Mouse (Mus musculus) CH12F3 (cell line): Measurements from ENCODE around the gene AU041133.
"Not testable (repeated sequence)": the region's sequence is repeated elsewhere in the genome, so short reads cannot be mapped to it uniquely, and the experiment has no call there.

Experiments
- in situ Hi-C: fragments of 300-500 bp; cut with MboI; formaldehyde crosslinking; loops from 2 replicates; pipeline ENCODE4 v1.14.3; 2020; ENCODE audit warnings: low sequenced_read_pairs

AU041133 gene

DNA sequence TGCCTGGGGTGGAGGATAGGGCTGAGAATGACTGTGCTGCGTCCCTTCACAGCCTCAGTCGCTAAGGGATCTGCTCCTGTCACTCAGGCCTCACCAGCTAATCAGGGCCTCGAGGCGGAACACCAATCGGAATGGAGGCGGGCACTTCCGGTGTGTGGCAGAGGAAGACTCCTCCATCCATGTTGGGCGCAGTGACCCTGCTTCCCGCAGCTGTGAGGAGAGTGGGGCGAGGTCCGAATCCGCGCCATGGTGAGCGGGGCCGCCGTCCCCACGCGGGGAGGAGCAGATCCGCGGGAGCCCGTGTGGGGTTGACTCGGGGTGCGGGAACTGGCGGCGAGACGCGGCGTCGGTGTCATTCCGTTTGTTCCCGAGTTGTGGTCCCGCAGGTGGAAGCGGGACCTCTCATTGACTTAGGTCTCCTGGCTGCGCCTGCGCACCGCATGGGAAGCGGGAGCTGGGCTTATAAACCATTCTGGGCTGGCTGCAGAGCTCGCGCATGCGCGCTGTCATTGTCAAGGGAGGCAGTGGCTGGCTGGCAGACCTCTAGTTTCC, at the start of gene AU041133:
AU041133 (plus strand) TSS at position 164 of the 552 bp plus-strand sequence.
- in situ Hi-C loops = no loop called here

DNA sequence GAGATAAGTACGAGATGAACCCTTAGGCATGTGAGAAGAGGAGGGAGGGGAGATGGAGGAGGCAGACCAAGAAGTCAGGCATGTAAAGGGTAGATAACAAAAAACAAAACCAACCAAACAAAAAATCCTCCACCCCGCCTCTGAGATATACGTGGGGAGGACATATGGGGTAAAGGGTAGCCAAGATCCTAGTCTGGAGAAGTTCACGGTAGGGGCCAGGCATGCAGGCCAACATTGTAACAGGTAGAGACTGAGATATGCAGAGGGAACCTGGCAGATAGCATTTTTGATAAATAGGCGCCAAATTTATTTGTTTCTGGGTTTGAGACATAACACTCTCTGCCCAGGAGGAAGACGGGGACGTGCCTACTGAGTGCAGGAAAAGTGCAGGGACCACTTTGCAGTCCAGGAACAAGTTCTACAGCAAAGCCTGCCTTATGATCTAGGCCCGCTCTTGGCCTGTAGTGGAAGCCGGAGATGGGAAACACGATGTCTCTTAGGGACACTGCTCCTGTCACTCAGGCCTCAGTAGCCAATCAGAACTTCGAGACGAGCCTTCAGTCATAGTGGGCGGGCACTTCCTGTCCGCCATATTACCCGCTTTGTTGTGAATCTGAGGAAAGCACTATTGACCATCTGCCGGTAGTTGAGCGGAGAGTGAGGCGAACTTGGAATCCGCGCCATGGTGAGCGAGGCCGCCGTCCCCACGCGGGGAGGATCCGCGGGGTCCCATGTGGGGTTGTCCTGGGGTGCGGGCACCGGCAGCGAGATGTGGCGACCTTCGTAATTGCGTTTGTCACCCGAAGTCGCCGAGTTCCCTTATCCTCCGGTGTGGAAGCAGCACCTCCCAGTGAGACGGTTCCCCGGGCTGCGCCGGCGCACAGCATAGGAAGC, 44.8 kb upstream of the AU041133 start, which contains the start of gene BC024063:
BC024063 (plus strand) TSS at position 626 of the 894 bp plus-strand sequence.
- in situ Hi-C loops = not testable (repeated sequence)

DNA sequence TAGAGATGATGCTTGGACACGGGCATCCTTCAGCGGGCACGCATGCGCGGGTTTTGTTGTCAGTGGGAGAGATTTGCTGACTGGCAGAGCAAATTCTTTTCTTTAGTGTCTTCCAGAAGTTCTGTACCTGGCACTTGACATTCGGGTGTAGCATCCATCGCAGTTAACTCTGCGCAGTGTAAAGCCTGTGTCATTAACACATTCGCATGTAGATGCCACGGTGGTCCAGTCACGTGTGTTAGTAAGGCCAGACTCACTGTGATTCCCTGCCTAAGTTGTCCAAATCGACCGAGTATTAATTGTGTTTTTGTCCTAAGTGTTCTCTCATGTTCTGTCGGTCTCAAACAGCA, 44.2 kb upstream of the AU041133 start:
- in situ Hi-C loops = not testable (repeated sequence)

DNA sequence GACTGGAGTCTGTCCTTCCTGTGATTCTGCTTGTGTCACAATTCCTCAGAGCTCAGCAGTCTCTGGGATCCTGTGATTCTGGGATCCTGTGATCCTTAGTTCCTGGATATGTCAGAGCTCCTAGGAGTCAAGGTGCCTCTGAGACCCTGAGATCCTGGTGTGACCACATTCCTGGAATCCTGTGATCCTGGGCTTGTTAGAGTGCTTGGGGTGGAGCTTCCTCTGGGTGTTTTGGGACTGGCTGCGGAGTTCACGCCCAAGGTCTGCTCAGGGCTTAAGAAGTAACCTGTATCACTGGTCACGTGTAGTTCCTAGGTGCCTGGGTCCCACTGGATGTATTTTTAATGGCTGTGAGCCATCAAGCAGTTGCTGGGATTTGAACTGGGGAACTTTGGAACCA, 10.6 kb upstream of the AU041133 start:
- in situ Hi-C loops = no loop called here

DNA sequence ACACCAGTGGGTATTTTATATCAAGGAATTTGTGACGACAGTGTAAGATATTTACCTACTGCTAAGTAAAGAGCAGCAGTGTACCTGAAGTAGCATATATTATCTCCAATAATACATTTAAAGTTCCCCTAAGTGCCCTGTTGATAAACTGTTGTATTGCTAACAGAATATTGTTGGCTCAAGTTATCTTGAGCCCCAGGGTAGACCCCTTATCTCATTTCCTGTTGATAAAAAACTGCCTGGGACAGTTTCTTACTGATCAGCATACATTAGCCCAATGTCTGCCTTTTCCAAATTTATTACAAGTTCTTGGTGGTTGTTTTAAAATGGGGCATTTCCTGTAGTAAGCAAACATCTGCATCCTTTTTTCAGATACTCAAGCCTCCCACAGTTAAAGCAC, 17.5 kb downstream of the AU041133 start:
- in situ Hi-C loops = no loop called here

DNA sequence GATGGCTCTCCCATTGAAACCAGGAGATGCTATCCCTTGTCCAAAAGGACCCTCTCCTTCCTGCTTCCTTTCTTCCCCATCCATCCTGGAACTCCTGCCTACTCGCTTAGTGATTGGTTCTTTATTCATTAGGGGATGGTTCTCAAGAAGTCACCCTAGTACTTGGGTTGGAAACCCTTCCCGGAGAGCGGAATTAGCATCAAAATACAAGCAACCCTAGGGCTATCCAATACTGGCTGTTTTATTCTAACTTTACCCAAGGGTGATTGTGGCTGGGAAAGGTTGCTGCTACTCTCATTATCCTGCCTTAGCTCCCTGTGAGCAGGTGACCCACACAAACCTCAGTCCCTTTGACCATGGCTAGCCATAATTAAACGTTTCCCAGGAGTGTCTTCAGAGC, 19.8 kb downstream of the AU041133 start:
- in situ Hi-C loops = no loop called here

DNA sequence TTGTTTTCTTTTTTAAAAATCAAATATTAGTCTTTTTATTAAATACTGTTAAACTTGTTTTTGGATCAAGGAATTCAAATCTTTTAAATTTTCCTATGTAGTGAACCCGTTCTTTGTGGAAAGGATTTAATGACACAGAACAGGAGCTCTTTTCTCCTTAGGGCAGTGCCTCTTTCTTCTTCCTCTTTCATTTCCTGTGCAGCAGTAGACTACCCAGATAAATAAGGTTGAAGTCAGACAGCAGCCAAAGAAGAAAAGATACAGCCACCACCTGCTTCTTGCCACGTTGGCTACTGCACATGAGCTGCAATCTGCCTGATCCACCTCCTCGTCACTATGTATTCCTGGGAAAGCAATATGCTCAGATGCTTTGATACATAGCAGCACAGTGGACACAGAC, 40.0 kb downstream of the AU041133 start:
- in situ Hi-C loops = loop anchor here (10.0 kb wide), 1 partner anchor 123 kb away; the partner anchor contains the start of gene Zfp873

DNA sequence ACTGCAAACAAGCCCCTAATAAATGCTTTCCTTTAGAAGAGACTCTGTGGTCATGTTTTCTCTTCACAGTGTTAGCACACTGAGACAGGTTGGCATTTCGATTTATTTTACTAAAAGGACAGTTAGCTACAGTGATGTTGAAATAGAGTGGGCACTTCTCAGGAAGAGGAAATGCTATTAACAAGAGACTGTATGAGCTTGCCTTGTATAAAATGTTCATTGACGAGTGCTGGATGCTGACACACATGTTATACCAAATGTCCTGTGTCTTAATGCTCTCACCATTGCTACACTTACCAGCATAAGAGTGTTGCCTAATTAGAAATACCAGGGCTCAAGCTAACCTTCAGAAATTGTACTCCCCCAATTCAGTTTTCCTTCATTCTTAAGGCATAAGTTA, 42.0 kb downstream of the AU041133 start:
- in situ Hi-C loops = loop anchor here (10.0 kb wide), 1 partner anchor 125 kb away; the partner anchor contains the start of gene Zfp873

DNA sequence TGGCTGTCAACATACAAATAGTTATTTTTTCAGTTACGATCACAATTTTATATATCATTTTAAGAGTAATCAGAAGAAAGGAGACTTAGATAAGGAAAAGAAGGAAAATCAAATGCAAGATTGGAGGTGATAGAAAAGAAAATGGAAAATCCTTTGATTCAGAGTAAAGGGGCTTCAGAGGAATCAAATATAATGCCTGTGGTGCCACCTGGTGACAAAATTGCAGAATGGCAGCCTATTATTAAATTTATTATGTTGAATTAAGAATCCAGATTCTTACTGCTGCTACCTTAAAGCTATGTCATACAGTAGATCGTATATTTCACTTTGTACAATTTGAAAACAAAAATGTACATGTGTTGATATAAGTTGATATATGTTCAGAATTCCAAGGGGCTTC, 43.0 kb downstream of the AU041133 start:
- in situ Hi-C loops = no loop called here

DNA sequence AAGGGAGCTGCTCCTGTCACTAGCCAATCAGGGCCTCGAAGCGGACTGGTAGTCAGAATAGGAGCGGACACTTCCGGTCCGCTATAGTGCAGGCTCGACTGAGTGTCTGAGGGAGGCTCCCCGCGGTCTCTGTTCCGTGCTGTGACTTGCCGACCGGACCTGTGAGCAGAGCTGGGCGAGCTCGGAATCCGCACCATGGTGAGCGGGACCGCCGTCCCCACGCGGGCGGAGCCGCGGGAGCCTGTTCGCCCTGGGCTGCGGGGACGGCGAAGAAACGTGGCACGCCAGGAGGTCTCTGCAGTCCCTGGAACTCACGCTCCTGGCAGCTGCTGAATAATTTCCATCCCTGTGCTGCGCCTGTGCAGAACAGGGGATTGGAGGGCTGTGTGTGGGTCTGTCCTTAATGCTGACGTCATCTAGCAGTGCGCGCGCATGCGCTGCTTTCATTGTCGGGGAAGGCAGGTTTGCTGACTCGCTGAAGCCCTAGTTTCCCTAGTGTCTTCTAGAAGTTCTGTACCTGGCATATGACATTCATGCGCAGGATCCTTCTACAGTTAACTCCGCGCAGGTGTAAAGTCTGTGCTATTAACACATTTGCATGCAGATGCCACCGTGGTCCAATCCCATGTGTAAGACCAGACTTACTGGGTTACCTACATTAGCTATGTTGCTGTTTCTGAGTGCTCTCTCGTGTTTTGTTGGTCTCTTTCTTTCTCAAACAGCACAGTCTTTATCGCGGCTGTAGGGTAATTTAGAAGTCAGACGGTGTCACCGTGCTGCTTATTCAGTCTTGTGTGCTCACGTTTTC, 50.6 kb downstream of the AU041133 start:
- in situ Hi-C loops = no loop called here
